Mouse (Mus musculus) thymus, adult 2 months (tissue): Measurements from ENCODE around the gene Gm853.

Source experiments
- CTCF ChIP-seq: fragments of 200-500 bp; IDR thresholded peaks from 2 replicates; pipeline ENCODE4 v1.5.1; 2012; ENCODE audit warnings: mild to moderate bottlenecking, control low read depth, low read length, moderate library complexity, borderline replicate concordance; ENCODE audit not compliant: control insufficient read depth, poor library complexity, insufficient read depth; ENCODE audit errors: extremely low read depth
- POLR2A ChIP-seq: fragments of 200-500 bp; IDR thresholded peaks from 2 replicates; pipeline ENCODE4 v1.6.1; 2012; ENCODE audit warnings: mild to moderate bottlenecking, low read length, control low read depth, moderate library complexity; ENCODE audit not compliant: control insufficient read depth, poor library complexity, insufficient read depth; ENCODE audit errors: extremely low read depth

DNA sequence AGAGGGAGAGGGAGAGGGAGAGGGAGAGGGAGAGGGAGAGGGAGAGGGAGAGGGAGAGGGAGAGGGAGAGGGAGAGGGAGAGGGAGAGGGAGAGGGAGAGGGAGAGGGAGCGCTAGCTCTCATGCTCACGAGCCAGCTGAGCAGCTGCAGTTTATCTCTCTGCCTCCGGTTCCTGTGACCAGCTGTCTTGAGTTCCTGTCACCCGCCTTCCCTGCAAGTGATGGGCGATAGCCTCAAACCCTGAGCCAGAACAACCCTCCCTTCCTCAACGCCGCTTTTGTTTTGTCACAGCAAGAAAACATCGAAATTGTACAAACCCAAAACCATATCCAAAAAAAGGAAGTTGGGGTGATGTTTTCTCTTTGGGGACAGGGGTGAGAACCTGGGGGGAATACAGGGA is 25.7 kb downstream of the Gm853 start:
- no peak for TF ChIP-seq POLR2A
- TF ChIP-seq CTCF, result no peak
